Mouse (Mus musculus) neural tube, embryonic 13.5 days (tissue): Measurements from ENCODE around the gene Olfml2b. TPM values are rescaled to one million over a fixed set of nuclear protein-coding genes. Genes with fewer than 3 reads are reported as not detected.

Experiments used
- ATAC-seq: fragments of 200-750 bp; cut with Nextera tagmentation; 2 replicates; pipeline ENCODE4 v1.8.0; 2017; ENCODE audit warnings: low read depth, mild to moderate bottlenecking, moderate TSS enrichment, moderate library complexity
- H3K27ac ChIP-seq: fragments of 300-500 bp; sonication (generic); replicated peaks from 2 replicates; pipeline ENCODE4 v1.5.1; 2015; ENCODE audit warnings: moderate library complexity, mild to moderate bottlenecking, inconsistent platforms
- H3K27me3 ChIP-seq: fragments of 300-500 bp; sonication (generic); 2 replicates; pipeline ENCODE4 v1.6.1; 2015; ENCODE audit warnings: mild to moderate bottlenecking, inconsistent platforms
- H3K36me3 ChIP-seq: fragments of 300-500 bp; sonication (generic); 2 replicates; pipeline ENCODE4 v1.6.1; 2015; ENCODE audit warnings: mild to moderate bottlenecking, inconsistent platforms
- H3K4me1 ChIP-seq: fragments of 300-500 bp; sonication (generic); replicated peaks from 2 replicates; pipeline ENCODE4 v1.6.1; 2015; ENCODE audit warnings: inconsistent platforms
- H3K4me2 ChIP-seq: fragments of 300-500 bp; sonication (generic); 2 replicates; pipeline ENCODE4 v1.6.1; 2015; ENCODE audit warnings: inconsistent platforms, mild to moderate bottlenecking, moderate library complexity
- H3K4me3 ChIP-seq: fragments of 300-500 bp; sonication (generic); 2 replicates; pipeline ENCODE4 v1.5.1; 2015; ENCODE audit warnings: mild to moderate bottlenecking, inconsistent platforms
- H3K9ac ChIP-seq: fragments of 300-500 bp; sonication (generic); 2 replicates; pipeline ENCODE4 v1.6.1; 2015; ENCODE audit warnings: moderate library complexity, mild to moderate bottlenecking, inconsistent platforms
- H3K9me3 ChIP-seq: fragments of 300-500 bp; sonication (generic); 2 replicates; pipeline ENCODE4 v1.6.1; 2016; ENCODE audit warnings: inconsistent platforms
- WGBS: fragments of 180-500 bp; shearing (Covaris S2); methylation state at CpG from one replicate; pipeline ENCODE4 v1.1.7; 2015; 5-methylcytosine and 5-hydroxymethylcytosine counted together
- polyA plus RNA-seq: library from polyadenylated mRNA; unstranded; fragments of >200 nt; fragmentation: Nextera tagmentation; extraction: Ambion mirVana; gene quantifications from 2 replicates; pipeline ENCODE4 v1.2.1, GENCODE M21; 2015

Gene Olfml2b
- polyA plus RNA-seq, 1 experiment from 2014 or later, result 14.4 TPM

DNA sequence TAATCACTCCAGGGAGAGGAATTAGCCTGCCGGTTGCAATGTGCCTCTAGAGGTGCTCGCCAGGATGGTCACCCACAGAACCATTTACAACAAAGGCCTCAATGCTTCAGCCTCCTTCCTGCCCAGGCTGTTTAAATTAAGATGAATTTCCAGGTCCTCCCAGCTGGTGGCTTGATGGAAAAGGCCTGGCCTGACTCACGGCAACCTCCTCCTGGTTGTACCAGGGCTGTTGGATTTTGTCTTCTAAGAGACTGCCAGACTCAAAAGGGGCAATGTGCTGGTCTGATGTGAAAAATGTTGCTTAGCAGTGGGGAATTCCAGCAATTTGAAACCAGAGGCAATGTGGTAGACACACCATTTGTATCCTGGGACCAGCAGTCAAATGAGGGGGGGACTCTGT lies 56.8 kb downstream of the Olfml2b start:
- H3K4me1 ChIP-seq, result 0 out of 2 replicates have a peak, but pooled peaks cover 6% of the 10 kb centered on the region
- no peak for ATAC-seq
- no peak overlapping the region for H3K9ac ChIP-seq
- no peak overlapping the region for H3K27ac ChIP-seq
- WGBS, result 62% methylated on average over 3 of the region's 3 CpGs
- no peak overlapping the region for H3K4me3 ChIP-seq
- no peaks in the 10 kb centered on the region for H3K27me3 ChIP-seq
- no peaks in the 10 kb centered on the region for H3K36me3 ChIP-seq
- no peaks in the 10 kb centered on the region for H3K9me3 ChIP-seq
- H3K4me2 ChIP-seq, result no peak overlapping the region

DNA sequence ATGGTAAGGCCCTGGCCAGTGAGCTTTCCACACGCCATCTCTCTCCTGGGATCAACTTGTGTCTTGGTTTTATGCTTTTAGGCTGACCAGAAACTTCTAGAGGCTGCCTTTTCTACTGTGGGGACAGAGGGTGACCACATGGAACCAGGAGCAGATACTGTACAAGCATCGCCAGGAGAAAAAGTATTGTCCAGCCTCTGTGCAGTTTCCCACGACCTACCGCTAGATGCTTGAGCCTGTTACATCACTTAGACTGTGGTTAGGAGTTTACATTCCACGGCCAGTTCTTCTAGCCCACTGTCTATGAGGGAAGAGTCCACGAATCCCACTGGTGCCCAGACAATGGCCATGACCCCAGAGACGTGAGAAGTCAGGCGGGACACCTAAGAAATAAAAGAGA lies 57.2 kb downstream of the Olfml2b start:
- Histone ChIP-seq H3K27me3 (no peaks in the 10 kb centered on the region), H3K9me3 (no peaks in the 10 kb centered on the region), H3K9ac (no peak overlapping the region), H3K4me2 (no peak overlapping the region), H3K4me3 (no peak overlapping the region), H3K36me3 (no peaks in the 10 kb centered on the region), H3K27ac (no peak overlapping the region), H3K4me1 (0 out of 2 replicates have a peak, but pooled peaks cover 6% of the 10 kb centered on the region)
- ATAC-seq, result no peak
- 83% methylated on average over 8 of the region's 8 CpGs for WGBS

DNA sequence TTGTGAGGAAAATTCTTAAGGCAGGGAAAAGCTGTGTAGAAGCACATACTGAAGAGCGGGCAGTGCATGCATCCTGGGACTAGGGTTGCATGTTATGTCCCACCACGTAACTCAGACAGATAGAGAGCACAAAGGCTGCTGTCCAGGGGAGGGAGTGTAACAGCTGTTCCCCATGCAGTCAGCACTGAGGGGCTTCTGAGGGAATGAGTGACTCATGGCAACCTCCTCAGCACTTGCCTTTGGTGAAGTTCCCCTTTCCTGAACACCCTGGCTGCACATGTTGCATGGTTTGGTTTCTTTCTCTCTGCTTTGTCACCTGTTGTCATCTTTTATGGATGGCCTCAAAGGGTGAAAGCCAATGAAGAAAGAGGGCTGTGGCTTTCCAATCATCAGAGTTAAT lies 57.9 kb downstream of the Olfml2b start:
- Histone ChIP-seq H3K4me3 (no peak overlapping the region), H3K9me3 (no peaks in the 10 kb centered on the region), H3K27ac (no peak overlapping the region), H3K4me1 (0 out of 2 replicates have a peak, but pooled peaks cover 6% of the 10 kb centered on the region), H3K9ac (no peak overlapping the region), H3K4me2 (no peak overlapping the region), H3K27me3 (no peaks in the 10 kb centered on the region), H3K36me3 (no peaks in the 10 kb centered on the region)
- ATAC-seq, result no peak
- WGBS, result 77% methylated on average over 2 of the region's 2 CpGs

DNA sequence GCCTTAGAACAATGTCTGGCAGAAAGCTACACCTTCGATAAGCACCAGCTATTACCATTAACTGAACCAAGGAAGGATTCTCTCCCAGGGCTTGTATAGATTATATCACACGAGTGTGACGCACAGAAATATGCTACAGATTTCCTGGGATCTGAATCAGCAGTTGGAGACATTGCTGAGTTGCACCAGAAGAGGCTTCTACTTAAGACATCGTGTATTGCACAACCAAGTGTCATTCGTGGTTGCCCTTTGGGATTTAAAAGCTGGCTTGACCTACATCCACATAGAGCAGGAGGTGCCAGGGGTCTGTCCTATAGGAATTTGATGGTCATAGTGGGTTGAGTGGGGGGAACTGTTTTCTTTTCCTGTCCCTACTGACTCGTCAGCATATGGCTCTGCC lies 58.6 kb downstream of the Olfml2b start:
- ATAC-seq, result no peak

DNA sequence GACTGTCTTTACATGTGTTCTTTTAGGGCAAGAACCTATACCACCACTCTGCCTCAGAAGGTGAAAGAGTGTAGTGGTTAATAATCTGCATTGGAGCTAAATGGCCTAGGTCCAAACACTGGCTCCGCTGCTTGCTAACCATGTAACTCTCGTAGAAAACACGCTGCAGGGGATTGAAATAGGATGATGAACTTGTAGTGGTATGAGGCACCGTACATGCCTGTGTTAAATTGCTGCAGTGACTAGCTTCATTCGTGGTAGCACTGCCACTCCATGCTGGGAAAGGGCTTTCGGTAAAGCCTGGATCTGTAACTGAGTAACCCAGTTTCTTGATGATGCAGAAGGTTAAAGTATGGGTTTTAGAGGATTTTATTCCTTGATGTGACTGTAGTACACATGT lies 59.8 kb downstream of the Olfml2b start:
- no peak for ATAC-seq

More for the DNA sequence above, 58.6 kb downstream of the Olfml2b start:
- Histone ChIP-seq H3K4me2 (no peak overlapping the region), H3K9ac (no peak overlapping the region), H3K27me3 (no peaks in the 10 kb centered on the region), H3K9me3 (no peaks in the 10 kb centered on the region), H3K36me3 (peaks cover 3% of the 10 kb centered on the region; the same call in 1 of the 2 replicates), H3K27ac (no peak overlapping the region), H3K4me3 (no peak overlapping the region), H3K4me1 (0 out of 2 replicates have a peak, but pooled peaks cover 3% of the 10 kb centered on the region)
- WGBS, result 89% methylated on average over 6 of the region's 6 CpGs

DNA sequence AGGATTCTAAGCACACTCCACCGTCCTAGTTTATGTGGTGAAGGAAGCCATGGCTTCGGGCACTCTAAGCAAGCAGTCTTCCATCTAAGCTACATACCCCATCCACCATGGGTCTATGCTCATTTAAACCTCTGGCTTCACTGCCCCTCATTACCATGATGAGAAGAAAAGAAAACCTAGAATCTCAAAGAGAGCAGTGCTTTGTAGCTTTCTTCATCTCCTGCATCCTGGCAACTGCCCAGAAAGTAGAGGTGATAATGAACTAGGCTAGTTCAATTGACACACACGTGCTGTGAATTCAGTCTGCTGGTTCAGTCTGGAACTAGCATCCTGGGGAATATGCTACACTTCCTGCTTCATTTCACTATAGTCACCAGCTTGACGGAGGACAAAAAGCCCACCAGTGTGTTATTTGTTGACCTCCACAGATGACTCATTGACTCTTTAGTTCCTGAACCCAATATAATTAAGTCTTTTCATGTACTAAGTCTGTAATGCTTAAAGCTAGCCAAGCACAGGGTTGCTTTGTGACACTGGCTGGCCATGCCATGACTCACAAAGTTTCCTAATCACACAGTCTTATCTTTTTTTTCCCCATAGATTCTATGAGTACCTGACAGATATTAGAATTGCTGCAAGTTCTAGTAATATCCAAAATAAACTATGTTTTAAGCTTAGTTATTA lies 60.7 kb downstream of the Olfml2b start:
- H3K36me3 ChIP-seq, result peaks cover 11% of the 10 kb centered on the region
- no peak overlapping the region for H3K27ac ChIP-seq
- H3K27me3 ChIP-seq, result no peaks in the 10 kb centered on the region
- no peak overlapping the region for H3K4me3 ChIP-seq
- ATAC-seq, result no peak
- H3K9me3 ChIP-seq, result no peaks in the 10 kb centered on the region
- H3K4me1 ChIP-seq, result no peaks in the 10 kb centered on the region
- H3K4me2 ChIP-seq, result no peak overlapping the region
- WGBS, result 75% methylated on average over 4 of the region's 4 CpGs
- H3K9ac ChIP-seq, result no peak overlapping the region

More for the DNA sequence above, 59.8 kb downstream of the Olfml2b start:
- 94% methylated on average over 6 of the region's 6 CpGs for WGBS
- H3K4me3 ChIP-seq, result no peak overlapping the region
- no peak overlapping the region for H3K4me2 ChIP-seq
- no peaks in the 10 kb centered on the region for H3K27me3 ChIP-seq
- no peaks in the 10 kb centered on the region for H3K4me1 ChIP-seq
- no peaks in the 10 kb centered on the region for H3K9me3 ChIP-seq
- peaks cover 5% of the 10 kb centered on the region; the same call in 1 of the 2 replicates for H3K36me3 ChIP-seq
- H3K27ac ChIP-seq, result no peak overlapping the region
- H3K9ac ChIP-seq, result no peak overlapping the region

DNA sequence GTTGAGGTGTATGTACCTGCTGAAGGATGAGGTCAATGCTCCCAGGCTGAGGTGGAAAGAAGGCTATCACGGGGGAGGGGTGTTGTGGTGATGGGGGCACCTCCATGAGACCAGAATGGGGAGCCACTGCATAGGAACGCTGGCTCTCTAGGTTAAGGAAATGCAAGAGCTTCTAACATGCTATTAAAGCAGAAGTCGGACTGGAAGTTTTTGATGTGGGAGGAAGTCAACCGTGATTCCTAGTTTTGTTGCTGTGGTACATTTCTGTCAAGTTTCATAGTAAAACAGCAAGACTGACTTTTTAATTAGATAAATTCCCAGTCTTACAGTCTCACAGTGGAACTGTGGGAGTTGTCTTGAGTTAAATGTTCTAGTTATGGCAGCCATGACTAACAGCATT lies 61.7 kb downstream of the Olfml2b start:
- no peaks in the 10 kb centered on the region for H3K9me3 ChIP-seq
- no peak overlapping the region for H3K9ac ChIP-seq
- ATAC-seq, result no peak
- H3K36me3 ChIP-seq, result peaks cover 11% of the 10 kb centered on the region
- H3K4me2 ChIP-seq, result no peak overlapping the region
- H3K27ac ChIP-seq, result no peak overlapping the region
- no peak overlapping the region for H3K4me3 ChIP-seq
- H3K27me3 ChIP-seq, result no peaks in the 10 kb centered on the region
- WGBS, result 89% methylated on average over 4 of the region's 4 CpGs
- H3K4me1 ChIP-seq, result no peaks in the 10 kb centered on the region

DNA sequence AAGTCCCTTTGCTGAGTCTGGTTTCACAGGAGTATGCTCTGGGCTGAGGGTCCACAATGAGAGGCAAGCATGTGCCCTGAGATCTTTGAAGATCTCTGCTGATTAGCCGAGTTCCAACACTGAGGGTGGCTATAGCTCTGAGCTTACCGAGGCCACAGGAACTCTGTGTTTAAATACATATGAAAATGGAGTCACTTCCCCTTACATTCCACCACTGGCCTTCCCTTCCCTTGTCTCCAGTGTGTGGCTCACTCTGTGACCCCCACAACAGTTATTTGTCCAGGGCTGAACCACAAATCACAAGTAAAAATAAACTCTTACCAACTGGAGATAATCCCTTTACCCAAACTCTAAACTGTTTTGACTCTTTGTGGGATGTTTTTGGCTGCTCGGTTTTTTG lies 64.7 kb downstream of the Olfml2b start:
- no peaks in the 10 kb centered on the region for H3K4me1 ChIP-seq
- H3K4me2 ChIP-seq, result no peak overlapping the region
- H3K27ac ChIP-seq, result no peak overlapping the region
- H3K9me3 ChIP-seq, result no peaks in the 10 kb centered on the region
- H3K36me3 ChIP-seq, result peaks cover 11% of the 10 kb centered on the region
- H3K9ac ChIP-seq, result no peak overlapping the region
- no peak overlapping the region for H3K4me3 ChIP-seq
- ATAC-seq, result no peak
- 96% methylated on average over 3 of the region's 3 CpGs for WGBS
- no peaks in the 10 kb centered on the region for H3K27me3 ChIP-seq

DNA sequence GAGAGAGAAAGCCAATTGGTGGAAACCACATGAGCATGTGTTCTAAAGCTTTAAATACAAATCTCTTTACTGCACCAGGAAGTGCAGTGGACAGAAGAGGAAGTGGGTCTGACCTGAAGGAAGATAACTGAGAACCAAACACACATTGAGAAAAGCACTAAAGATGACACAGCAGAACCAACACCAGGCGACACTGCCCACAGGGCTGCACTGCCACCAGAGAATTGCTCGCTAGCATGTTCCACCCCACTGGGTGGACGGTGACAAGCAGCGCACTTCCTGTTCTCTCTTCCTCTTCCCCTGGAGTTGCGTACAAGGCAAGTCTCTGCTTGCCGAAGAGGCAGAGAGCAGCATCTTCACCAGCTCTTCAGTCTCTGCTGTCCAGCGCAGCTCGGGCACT lies 65.1 kb downstream of the Olfml2b start:
- no peak for ATAC-seq
- H3K36me3 ChIP-seq, result peaks cover 11% of the 10 kb centered on the region
- no peak overlapping the region for H3K27ac ChIP-seq
- 92% methylated on average over 8 of the region's 8 CpGs for WGBS
- H3K9me3 ChIP-seq, result no peaks in the 10 kb centered on the region
- no peak overlapping the region for H3K4me3 ChIP-seq
- H3K27me3 ChIP-seq, result no peaks in the 10 kb centered on the region
- H3K4me2 ChIP-seq, result no peak overlapping the region
- no peaks in the 10 kb centered on the region for H3K4me1 ChIP-seq
- H3K9ac ChIP-seq, result no peak overlapping the region

DNA sequence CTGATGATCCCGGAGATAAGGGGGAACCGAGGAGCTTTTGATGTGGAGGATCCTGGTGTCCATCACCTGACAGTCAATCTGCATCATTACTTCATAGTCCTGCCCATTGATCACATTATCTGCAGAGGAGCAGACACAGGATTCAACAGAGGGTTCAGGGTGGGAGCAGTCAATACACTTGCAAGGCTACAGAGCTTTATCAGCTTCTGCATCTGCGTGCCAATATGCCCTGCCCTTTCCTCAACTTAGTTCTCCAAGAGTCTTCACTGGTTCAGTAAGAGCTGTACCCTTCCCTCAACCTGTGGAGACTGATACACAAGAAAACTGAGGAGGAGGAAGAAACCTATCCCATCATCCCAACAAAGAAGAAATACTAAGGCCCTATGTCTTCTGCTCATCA lies 65.6 kb downstream of the Olfml2b start:
- 94% methylated on average over 3 of the region's 3 CpGs for WGBS

DNA sequence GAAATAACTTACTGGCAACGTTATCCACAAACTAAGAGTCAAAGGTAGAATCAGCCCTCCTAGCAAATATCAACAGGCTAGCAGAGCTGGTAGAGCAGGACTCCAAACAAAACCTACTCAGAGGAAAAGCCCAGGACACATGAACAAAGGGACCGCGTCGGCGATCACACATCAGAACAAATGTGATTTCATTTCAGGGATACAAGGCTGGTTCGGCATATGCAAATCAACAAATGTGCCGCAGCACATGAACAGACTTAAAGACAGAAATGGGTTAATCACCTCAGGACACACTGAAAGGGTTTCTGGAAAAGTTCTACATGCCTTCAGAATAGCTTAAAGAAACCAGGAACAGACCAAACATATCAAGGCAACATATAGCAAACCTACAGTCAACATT lies 67.4 kb downstream of the Olfml2b start:
- Histone ChIP-seq H3K4me2 (no peak overlapping the region), H3K9ac (no peak overlapping the region), H3K4me3 (no peak overlapping the region), H3K27ac (no peak overlapping the region), H3K27me3 (no peaks in the 10 kb centered on the region), H3K36me3 (peaks cover 11% of the 10 kb centered on the region), H3K9me3 (no peaks in the 10 kb centered on the region), H3K4me1 (no peaks in the 10 kb centered on the region)
- ATAC-seq, result no peak
- 91% methylated on average over 7 of the region's 7 CpGs for WGBS

More for the DNA sequence above, 65.6 kb downstream of the Olfml2b start:
- no peak overlapping the region for H3K4me3 ChIP-seq
- H3K27me3 ChIP-seq, result no peaks in the 10 kb centered on the region
- H3K9me3 ChIP-seq, result no peaks in the 10 kb centered on the region
- no peaks in the 10 kb centered on the region for H3K4me1 ChIP-seq
- H3K27ac ChIP-seq, result no peak overlapping the region
- no peak overlapping the region for H3K9ac ChIP-seq
- peaks cover 11% of the 10 kb centered on the region for H3K36me3 ChIP-seq
- ATAC-seq, result no peak
- no peak overlapping the region for H3K4me2 ChIP-seq

DNA sequence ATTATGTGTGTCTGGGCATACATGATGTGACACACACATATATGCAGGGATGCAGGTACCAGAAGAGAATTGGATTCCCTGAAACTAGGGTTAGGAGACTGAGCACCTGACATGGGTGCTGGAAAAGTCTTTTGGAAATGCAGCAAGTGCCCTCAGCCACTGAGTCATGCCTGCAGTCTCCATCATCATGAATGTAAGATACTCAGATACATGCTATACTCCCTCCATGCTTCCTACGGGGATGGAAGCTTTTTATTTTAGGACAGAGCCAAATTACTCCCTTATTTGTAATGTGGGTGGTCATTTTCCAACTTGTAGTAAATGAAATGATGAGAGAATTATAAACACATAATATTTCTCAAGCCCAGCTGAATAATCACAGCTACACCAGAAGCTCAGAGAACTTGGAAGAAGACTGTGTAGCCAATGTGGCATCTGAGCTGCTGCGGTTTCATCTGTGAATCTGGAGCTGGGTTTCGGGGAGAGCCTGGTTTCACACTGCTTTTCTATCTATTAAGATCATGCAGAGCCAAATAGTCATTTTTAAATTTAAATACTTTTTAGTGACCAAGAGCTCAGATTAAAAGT lies 73.0 kb downstream of the Olfml2b start:
- ATAC-seq, result no peak

More for the DNA sequence above, 73.0 kb downstream of the Olfml2b start:
- 86% methylated on average over 3 of the region's 3 CpGs for WGBS
- no peak overlapping the region for H3K27ac ChIP-seq
- H3K4me3 ChIP-seq, result no peak overlapping the region
- no peaks in the 10 kb centered on the region for H3K27me3 ChIP-seq
- no peaks in the 10 kb centered on the region for H3K36me3 ChIP-seq
- H3K4me2 ChIP-seq, result no peak overlapping the region
- H3K4me1 ChIP-seq, result no peaks in the 10 kb centered on the region
- no peaks in the 10 kb centered on the region for H3K9me3 ChIP-seq
- no peak overlapping the region for H3K9ac ChIP-seq
